Mouse (Mus musculus): ENCODE results near the gene Rftn1. TPM values are rescaled to one million over a fixed set of nuclear protein-coding genes. Genes with fewer than 3 reads are reported as not detected.
A peak's percentile ranks its signal among the peaks of the same experiment; 100 is the strongest.

The Rftn1 gene
- total and polyA plus RNA-seq, 3 experiments: 52.5 to 80.6 (median 60.5) TPM

GRCm38 (mm10) chr17:50089725-50090124, 100.7 kb downstream of the Rftn1 start:
- Histone ChIP-seq H3K27ac (ENCODE audit: insufficient read depth, low read depth) (peak overlapping the region; percentile 14; the same call in 1 of the 2 replicates), H3K4me1 (ENCODE audit: control insufficient read depth in 1 of 2, insufficient read depth in 2 of 2) (peaks cover 30 to 95% of the 10 kb centered on the region in 2 experiments), H3K79me2 (replicated peaks; ENCODE audit: control insufficient read depth, extremely low read depth, insufficient read depth, poor library complexity, severe bottlenecking) (peaks cover 86% of the 10 kb centered on the region), H3K4me3 (replicated peaks in 1 of 3; ENCODE audit: low read depth in 2 of 3, low read length in 2 of 3, poor library complexity in 1 of 3) (no peak overlapping the region), H3K36me3 (replicated peaks in 1 of 2; ENCODE audit: control insufficient read depth in 1 of 2, insufficient read depth in 1 of 2, low read length in 1 of 2) (peaks cover 70 to 97% of the 10 kb centered on the region in 2 experiments), H3K27me3 (replicated peaks) (no peaks in the 10 kb centered on the region), H3K9me3 (replicated peaks; ENCODE audit: low read length) (no peaks in the 10 kb centered on the region), H3K4me2 (ENCODE audit: insufficient read depth, low read depth, poor library complexity, severe bottlenecking) (no peak overlapping the region), H3K9ac (ENCODE audit: insufficient read depth, low read depth) (no peak overlapping the region)
- TF ChIP-seq ZNF384 (IDR thresholded peaks at IDR 0.05; ENCODE audit: low read depth, low read length) (no peak), MAFK (IDR thresholded peaks at IDR 0.05; ENCODE audit: insufficient replicate concordance, low read length) (peak; percentile 55; the same call in 1 of the 2 replicates), IRF4 (IDR thresholded peaks at IDR 0.05; ENCODE audit: low read depth, low read length) (no peak), ZKSCAN1 (IDR thresholded peaks at IDR 0.05; ENCODE audit: borderline replicate concordance, low read depth, low read length) (no peak)
- dilution Hi-C loops (cut with MboI; ENCODE audit: extremely low pct_ligation_motif_present, extremely low pct_unique_long_range_greater_than_20kb, low sequenced_read_pairs) (no loop called here), in situ Hi-C loops (cut with MboI; ENCODE audit: low pct_ligation_motif_present, low pct_unique_long_range_greater_than_20kb, low sequenced_read_pairs) (loop anchor here (10.0 kb wide), 1 partner anchor 95 kb away; no protein-coding TSS in a partner anchor)
- DNase-seq (ENCODE audit: extremely low read depth): no peak

GRCm38 (mm10) chr17:50088054-50088453, 102.4 kb downstream of the Rftn1 start:
- DNase-seq (ENCODE audit: extremely low read depth): no peak
- TF ChIP-seq E2F4 (IDR thresholded peaks at IDR 0.05; ENCODE audit: insufficient replicate concordance, low read depth, low read length) (no peak), HCFC1 (IDR thresholded peaks at IDR 0.05; ENCODE audit: low read depth, low read length) (no peak), MAFK (IDR thresholded peaks at IDR 0.05; ENCODE audit: insufficient replicate concordance, low read length) (no peak), JUND (conservative IDR thresholded peaks at IDR 0.05; ENCODE audit: low read depth, low read length) (no peak), BHLHE40 (IDR thresholded peaks at IDR 0.05; ENCODE audit: low read depth, low read length) (no peak), MXI1 (IDR thresholded peaks at IDR 0.05; ENCODE audit: low read depth, low read length) (no peak), PAX5 (IDR thresholded peaks at IDR 0.05; ENCODE audit: low read length) (no peak), ZMIZ1 (IDR thresholded peaks at IDR 0.05; ENCODE audit: low read depth, low read length) (no peak), MEF2A (IDR thresholded peaks at IDR 0.05; ENCODE audit: borderline replicate concordance, low read depth, low read length) (no peak), POLR2AphosphoS2 (IDR thresholded peaks at IDR 0.05; ENCODE audit: low read depth, low read length) (no peak), TBP (conservative IDR thresholded peaks at IDR 0.05; ENCODE audit: low read depth, low read length) (no peak), CTCF (conservative IDR thresholded peaks at IDR 0.05 in 1 of 2, IDR thresholded peaks at IDR 0.05 in 1 of 2; ENCODE audit: low read depth in 2 of 2, low read length in 2 of 2) (no peak), EP300 (IDR thresholded peaks at IDR 0.05; ENCODE audit: low read length) (no peak)
- peaks cover 72 to 98% of the 10 kb centered on the region in 2 experiments for H3K36me3 ChIP-seq (replicated peaks in 1 of 2; ENCODE audit: control insufficient read depth in 1 of 2, insufficient read depth in 1 of 2, low read length in 1 of 2)
- in situ Hi-C loops (cut with MboI; ENCODE audit: low pct_ligation_motif_present, low pct_unique_long_range_greater_than_20kb, low sequenced_read_pairs) (loop anchor here (10.0 kb wide), 1 partner anchor 97 kb away; no protein-coding TSS in a partner anchor), dilution Hi-C loops (cut with MboI; ENCODE audit: extremely low pct_ligation_motif_present, extremely low pct_unique_long_range_greater_than_20kb, low sequenced_read_pairs) (no loop called here)
- 0 out of 2 replicates have a peak overlapping the region, but pooled peaks have one; percentile 15 for H3K27ac ChIP-seq (ENCODE audit: insufficient read depth, low read depth)
- H3K79me2 ChIP-seq (replicated peaks; ENCODE audit: control insufficient read depth, extremely low read depth, insufficient read depth, poor library complexity, severe bottlenecking): peaks cover 73% of the 10 kb centered on the region
- no peak overlapping the region for H3K4me3 ChIP-seq (replicated peaks in 1 of 3; ENCODE audit: low read depth in 2 of 3, low read length in 2 of 3, poor library complexity in 1 of 3)
- no peaks in the 10 kb centered on the region for H3K27me3 ChIP-seq (replicated peaks)
- peaks cover 29 to 96% of the 10 kb centered on the region in 2 experiments for H3K4me1 ChIP-seq (ENCODE audit: control insufficient read depth in 1 of 2, insufficient read depth in 2 of 2)
- H3K4me2 ChIP-seq (ENCODE audit: insufficient read depth, low read depth, poor library complexity, severe bottlenecking): no peak overlapping the region
- H3K9ac ChIP-seq (ENCODE audit: insufficient read depth, low read depth): no peak overlapping the region
- H3K9me3 ChIP-seq (replicated peaks; ENCODE audit: low read length): no peaks in the 10 kb centered on the region
